Mouse (Mus musculus) kidney, adult 2 months (tissue): ENCODE results near the gene Nuak2.

Experiments used
- CTCF ChIP-seq: fragments of 200-500 bp; conservative IDR thresholded peaks from 2 replicates; pipeline ENCODE4 v1.5.1; 2011; ENCODE audit warnings: low read depth, mild to moderate bottlenecking, control low read depth, low read length, moderate library complexity, mixed read lengths; ENCODE audit not compliant: insufficient read depth, insufficient read length
- POLR2A ChIP-seq: fragments of 200-500 bp; IDR thresholded peaks from one replicate; pipeline ENCODE4 v1.6.1; 2011; ENCODE audit warnings: low read depth, low read length, control low read depth

GRCm38 (mm10) chr1:132310754-132311153, 5.2 kb upstream of the Nuak2 start:
- TF ChIP-seq CTCF (no peak), POLR2A (no peak)
